Mouse (Mus musculus) Patski (cell line): ENCODE measurements around the gene Mien1. TPM values are rescaled to one million over a fixed set of nuclear protein-coding genes. Genes with fewer than 3 reads are reported as not detected.

Experiments used
- ATAC-seq: fragments of 100-300 bp; one replicate; pipeline ENCODE4 v1.8.0; 2021
- CTCF ChIA-PET: fragments of 350-600 bp; sonication (Branson Sonifier 250); formaldehyde crosslinking; loops from one replicate; lab custom pipeline; 2022; ENCODE audit warnings: inconsistent platforms; lab: Charles Lee
- POLR2A ChIA-PET: fragments of 350-600 bp; sonication (Branson Sonifier 250); formaldehyde crosslinking; loops from one replicate; lab custom pipeline; 2022; ENCODE audit warnings: antibody characterized with exemption, inconsistent platforms; lab: Charles Lee
- DNase-seq: peaks from one replicate; pipeline ENCODE4 v3.0.0-alpha.2; 2011; ENCODE audit warnings: low read depth, low spot score
- H3K27me3 ChIP-seq: fragments of 371-371 bp; one replicate; pipeline ENCODE4 v1.5.1; 2021
- CTCF ChIP-seq: fragments of 100-300 bp; IDR thresholded peaks from one replicate; pipeline ENCODE4 v1.5.1; 2021
- in situ Hi-C: fragments of 300-500 bp; cut with MboI; formaldehyde crosslinking; loops from 3 replicates; pipeline ENCODE4 v1.11.1; 2018; ENCODE audit warnings: low pct_unique_long_range_greater_than_20kb, mixed read lengths
- polyA plus RNA-seq: library from polyadenylated mRNA; unstranded; gene quantifications from one replicate; pipeline ENCODE4 v1.2.3, GENCODE M21; 2021

Mien1 gene
- polyA plus RNA-seq, 1 experiment from 2014 or later, result 100 TPM

GRCm38 (mm10) chr11:98448191-98448790, 9.5 kb upstream of the Mien1 start:
- DNase-seq, result no peak
- POLR2A ChIA-PET, result interaction anchor here (1.3 to 1.8 kb wide), 2 partner anchors 34 to 36 kb away, joined by 3 to 4 read pairs; partner anchors contain the start of gene Erbb2
- in situ Hi-C loops, result no loop called here
- no peak for TF ChIP-seq CTCF
- CTCF ChIA-PET, result interaction anchor here (1.0 to 3.7 kb wide), 3 partner anchors 10 to 106 kb away, joined by 3 to 17 read pairs (median 8); partner anchors contain the start of gene Mien1
- no peaks in the 10 kb centered on the region for H3K27me3 ChIP-seq
- ATAC-seq, result no peak

- DNase-seq, result no peak
- no peak for TF ChIP-seq CTCF
- no peaks in the 10 kb centered on the region for H3K27me3 ChIP-seq
Observed at GRCm38 (mm10) chr11:98447475-98447834, 8.7 kb upstream of the Mien1 start.

GRCm38 (mm10) chr11:98446562-98447474, 8.0 kb upstream of the Mien1 start:
- ATAC-seq, result no peak
- CTCF ChIA-PET, result interaction anchor here (1.1 to 3.7 kb wide), 3 partner anchors 8 to 104 kb away, joined by 4 to 17 read pairs (median 8); partner anchors contain the start of gene Mien1
- no peak for TF ChIP-seq CTCF
- POLR2A ChIA-PET, result no interaction called here
- no peaks in the 10 kb centered on the region for H3K27me3 ChIP-seq
- in situ Hi-C loops, result no loop called here
- no peak for DNase-seq

More at GRCm38 (mm10) chr11:98447475-98447834, 8.7 kb upstream of the Mien1 start:
- ChIA-PET POLR2A (interaction anchor here (1.3 kb wide), 1 partner anchor 33 kb away, joined by 3 read pairs; no protein-coding TSS in a partner anchor), CTCF (interaction anchor here (1.5 to 3.7 kb wide), 2 partner anchors 9 to 105 kb away, joined by 8 to 17 read pairs; partner anchors contain the start of gene Mien1)
- ATAC-seq, result no peak
- in situ Hi-C loops, result no loop called here

GRCm38 (mm10) chr11:98446213-98446561, 7.4 kb upstream of the Mien1 start, which contains the start of gene Grb7:
Grb7 (plus strand) TSS chr11:98446394.
- TF ChIP-seq CTCF, result no peak
- H3K27me3 ChIP-seq, result no peaks in the 10 kb centered on the region
- POLR2A ChIA-PET, result no interaction called here
- no peak for DNase-seq
- CTCF ChIA-PET, result interaction anchor here (1.1 kb wide), 1 partner anchor 103 kb away, joined by 4 read pairs; no protein-coding TSS in a partner anchor
- in situ Hi-C loops, result no loop called here
- ATAC-seq, result no peak

GRCm38 (mm10) chr11:98445679-98446078, 6.9 kb upstream of the Mien1 start:
- ATAC-seq, result no peak
- no peak for TF ChIP-seq CTCF
- ChIA-PET CTCF (interaction anchor here (1.1 kb wide), 1 partner anchor 103 kb away, joined by 4 read pairs; no protein-coding TSS in a partner anchor), POLR2A (no interaction called here)
- H3K27me3 ChIP-seq, result no peaks in the 10 kb centered on the region
- no peak for DNase-seq
- in situ Hi-C loops, result no loop called here

GRCm38 (mm10) chr11:98445238-98445637, 6.4 kb upstream of the Mien1 start:
- ChIA-PET POLR2A (no interaction called here), CTCF (interaction anchor here (1.1 kb wide), 1 partner anchor 102 kb away, joined by 4 read pairs; no protein-coding TSS in a partner anchor)
- no peaks in the 10 kb centered on the region for H3K27me3 ChIP-seq
- ATAC-seq (no peak), DNase-seq (no peak)
- in situ Hi-C loops, result no loop called here
- no peak for TF ChIP-seq CTCF

GRCm38 (mm10) chr11:98443688-98444087, 4.9 kb upstream of the Mien1 start:
- H3K27me3 ChIP-seq, result no peaks in the 10 kb centered on the region
- in situ Hi-C loops, result no loop called here
- no peak for ATAC-seq
- ChIA-PET POLR2A (no interaction called here), CTCF (interaction anchor here (1.1 kb wide), 1 partner anchor 101 kb away, joined by 3 read pairs; no protein-coding TSS in a partner anchor)
- no peak for DNase-seq
- no peak for TF ChIP-seq CTCF

GRCm38 (mm10) chr11:98437441-98437840, 1.4 kb downstream of the Mien1 start:
- DNase-seq (no peak), ATAC-seq (no peak)
- ChIA-PET CTCF (interaction anchor here (1.4 kb wide), 1 partner anchor 21 kb away, joined by 6 read pairs; no protein-coding TSS in a partner anchor), POLR2A (interaction anchor here (0.6 to 2.1 kb wide), 3 partner anchors 21 to 90 kb away, joined by 4 to 9 read pairs (median 6); partner anchors contain the start of genes Erbb2 and Ppp1r1b)
- in situ Hi-C loops, result loop anchor here (5.0 kb wide), 1 partner anchor 95 kb away; no protein-coding TSS in a partner anchor
- TF ChIP-seq CTCF, result no peak
- H3K27me3 ChIP-seq, result no peaks in the 10 kb centered on the region

- in situ Hi-C loops, result loop anchor here (5.0 kb wide), 1 partner anchor 93 kb away; no protein-coding TSS in a partner anchor
- DNase-seq (no peak), ATAC-seq (no peak)
- POLR2A ChIA-PET, result no interaction called here
- no peaks in the 10 kb centered on the region for H3K27me3 ChIP-seq
- no peak for TF ChIP-seq CTCF
- CTCF ChIA-PET, result no interaction called here
Observed at GRCm38 (mm10) chr11:98435723-98436122, 3.1 kb downstream of the Mien1 start.

- ATAC-seq (no peak), DNase-seq (no peak)
- no peaks in the 10 kb centered on the region for H3K27me3 ChIP-seq
- ChIA-PET CTCF (no interaction called here), POLR2A (no interaction called here)
- in situ Hi-C loops, result no loop called here
- TF ChIP-seq CTCF, result no peak
Observed at GRCm38 (mm10) chr11:98431743-98432502, 6.9 kb downstream of the Mien1 start.
